Mouse (Mus musculus) kidney, adult 2 months (tissue): ENCODE results near the gene Dnajc7. TPM values are rescaled to one million over a fixed set of nuclear protein-coding genes. Genes with fewer than 3 reads are reported as not detected.
"Not testable (repeated sequence)": the region's sequence is repeated elsewhere in the genome, so short reads cannot be mapped to it uniquely, and the experiment has no call there.

ENCODE experiments used
- DNase-seq: peaks from one replicate; pipeline ENCODE4 v3.0.0; 2021
- H3K27ac ChIP-seq: fragments of 200-500 bp; 2 replicates; pipeline ENCODE4 v1.5.1; 2012; ENCODE audit warnings: low read depth, low read length, control low read depth, inconsistent platforms; ENCODE audit not compliant: insufficient read depth
- H3K27me3 ChIP-seq: fragments of 200-500 bp; replicated peaks from 2 replicates; pipeline ENCODE4 v1.6.1; 2012; ENCODE audit warnings: mild to moderate bottlenecking, moderate library complexity, low read length, inconsistent platforms; ENCODE audit not compliant: control insufficient read depth, insufficient read depth
- H3K36me3 ChIP-seq: fragments of 200-500 bp; 2 replicates; pipeline ENCODE4 v1.6.1; 2012; ENCODE audit warnings: mild to moderate bottlenecking, moderate library complexity, low read length, inconsistent platforms; ENCODE audit not compliant: control insufficient read depth, insufficient read depth
- H3K4me1 ChIP-seq: fragments of 200-500 bp; 2 replicates; pipeline ENCODE4 v1.6.1; 2011; ENCODE audit warnings: low read length; ENCODE audit not compliant: control insufficient read depth, insufficient read depth
- H3K4me3 ChIP-seq: fragments of 200-500 bp; 2 replicates; pipeline ENCODE4 v1.5.1; 2011; ENCODE audit warnings: mild to moderate bottlenecking, low read depth, low read length, control low read depth; ENCODE audit not compliant: insufficient read depth
- CTCF ChIP-seq: fragments of 200-500 bp; conservative IDR thresholded peaks from 2 replicates; pipeline ENCODE4 v1.5.1; 2011; ENCODE audit warnings: low read depth, mild to moderate bottlenecking, control low read depth, low read length, moderate library complexity, mixed read lengths; ENCODE audit not compliant: insufficient read depth, insufficient read length
- POLR2A ChIP-seq: fragments of 200-500 bp; IDR thresholded peaks from one replicate; pipeline ENCODE4 v1.6.1; 2011; ENCODE audit warnings: low read depth, low read length, control low read depth
- WGBS: fragments of 180-500 bp; shearing (Covaris S2); methylation state at CpG from one replicate; pipeline ENCODE4 v1.1.7; 2018; 5-methylcytosine and 5-hydroxymethylcytosine counted together
- polyA plus RNA-seq: library from polyadenylated mRNA; depleted of rRNA; stranded (reverse); fragments of >200 nt; gene quantifications from 2 replicates; pipeline ENCODE4 v1.2.3, GENCODE M21; 2012; rRNA removed

The Dnajc7 gene
- polyA plus RNA-seq: 30.0 and 45.6 TPM in 2 replicates

DNA sequence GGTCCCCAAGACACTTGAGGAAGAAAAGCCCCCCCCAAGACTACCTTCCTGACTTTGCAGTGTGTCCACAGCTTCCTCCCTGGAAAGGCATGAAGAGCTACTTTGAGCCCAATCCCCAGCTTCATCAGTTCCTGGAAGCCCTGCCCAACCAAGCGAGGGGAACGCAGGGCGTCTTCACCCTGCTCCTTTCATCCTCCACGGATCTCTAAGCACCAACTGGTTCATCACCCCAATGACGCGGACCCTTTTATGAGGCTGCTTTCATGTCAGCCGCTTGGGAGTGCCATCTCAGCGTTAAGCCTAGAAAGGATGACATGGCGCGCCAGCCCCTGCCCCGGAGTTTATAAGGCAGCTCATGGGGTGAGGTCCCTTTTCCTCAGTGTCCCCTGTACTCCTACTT lies at the start of gene Dnajc7:
TSS of gene Dnajc7 (minus strand) at position 187 of the 400 bp plus-strand sequence.
- Histone ChIP-seq H3K27ac (peak within 1 kb of the TSS; percentile 86), H3K27me3 (no peaks in the 10 kb centered on the region), H3K36me3 (no peaks in the 10 kb centered on the region), H3K4me1 (peaks cover 13% of the 10 kb centered on the region; the same call in 1 of the 2 replicates), H3K4me3 (peak within 1 kb of the TSS; percentile 99)
- no peak for DNase-seq
- TF ChIP-seq POLR2A (no peak), CTCF (no peak)
- WGBS: 2% methylated on average over 11 of the region's 11 CpGs

DNA sequence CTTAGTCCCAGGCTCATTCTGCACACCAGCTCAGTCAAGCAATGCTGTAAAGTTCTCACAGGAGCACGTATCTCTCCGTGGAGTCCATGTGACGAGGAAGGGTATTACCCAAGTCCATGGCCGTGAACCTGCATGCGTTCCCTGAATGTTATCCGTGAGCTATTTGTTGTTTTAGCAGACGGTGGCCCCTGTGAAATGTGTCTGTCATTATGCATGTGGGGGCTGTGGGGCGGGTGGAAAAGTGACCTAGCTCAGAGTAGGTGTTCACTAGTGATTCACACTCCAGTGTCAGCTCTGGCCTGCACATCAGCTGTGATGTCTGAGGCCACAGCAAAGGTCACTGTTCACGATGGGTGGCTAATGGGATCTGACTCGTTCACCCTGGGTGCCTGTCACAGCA lies 39.8 kb upstream of the Dnajc7 start:
- H3K27ac ChIP-seq: no peak overlapping the region
- no peak for TF ChIP-seq POLR2A
- no peak for TF ChIP-seq CTCF
- 46% methylated on average over 10 of the region's 10 CpGs for WGBS
- H3K27me3 ChIP-seq: no peaks in the 10 kb centered on the region
- H3K4me3 ChIP-seq: no peak overlapping the region
- no peak for DNase-seq
- H3K36me3 ChIP-seq: no peaks in the 10 kb centered on the region
- no peaks in the 10 kb centered on the region for H3K4me1 ChIP-seq

- TF ChIP-seq POLR2A (no peak), CTCF (no peak)
- Histone ChIP-seq H3K36me3 (no peaks in the 10 kb centered on the region), H3K27me3 (no peaks in the 10 kb centered on the region), H3K27ac (no peak overlapping the region), H3K4me1 (no peaks in the 10 kb centered on the region), H3K4me3 (no peak overlapping the region)
- no peak for DNase-seq
- 26% methylated on average over 6 of the region's 6 CpGs for WGBS
Observed at GRCm38 (mm10) chr11:100656458-100656857, 36.5 kb upstream of the Dnajc7 start.

DNA sequence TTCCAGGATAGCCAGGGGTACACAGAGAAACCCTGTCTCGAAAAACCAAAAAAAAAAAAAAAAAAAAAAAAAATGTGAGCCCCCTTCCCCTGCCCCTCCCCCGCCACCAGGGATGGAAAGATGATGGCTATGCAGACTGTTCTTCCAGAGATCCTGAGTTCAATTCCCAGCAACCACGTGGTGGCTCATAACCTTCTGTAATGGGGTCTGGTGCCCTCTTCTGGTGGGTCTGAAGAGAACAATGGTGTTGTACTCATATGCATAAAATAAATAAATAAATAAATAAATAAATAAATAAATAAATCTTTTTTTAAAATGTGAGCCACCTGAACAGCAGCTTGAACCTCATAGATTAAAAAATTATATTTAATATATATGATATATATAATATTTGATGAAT lies 35.6 kb upstream of the Dnajc7 start:
- H3K4me1 ChIP-seq, H3K36me3 ChIP-seq, H3K27ac ChIP-seq, H3K4me3 ChIP-seq, DNase-seq, H3K27me3 ChIP-seq: not testable (repeated sequence)
- 0 out of 2 replicates have a peak, but pooled peaks have one; percentile 16 for TF ChIP-seq CTCF
- WGBS: 53% methylated on average over 3 of the region's 3 CpGs

DNA sequence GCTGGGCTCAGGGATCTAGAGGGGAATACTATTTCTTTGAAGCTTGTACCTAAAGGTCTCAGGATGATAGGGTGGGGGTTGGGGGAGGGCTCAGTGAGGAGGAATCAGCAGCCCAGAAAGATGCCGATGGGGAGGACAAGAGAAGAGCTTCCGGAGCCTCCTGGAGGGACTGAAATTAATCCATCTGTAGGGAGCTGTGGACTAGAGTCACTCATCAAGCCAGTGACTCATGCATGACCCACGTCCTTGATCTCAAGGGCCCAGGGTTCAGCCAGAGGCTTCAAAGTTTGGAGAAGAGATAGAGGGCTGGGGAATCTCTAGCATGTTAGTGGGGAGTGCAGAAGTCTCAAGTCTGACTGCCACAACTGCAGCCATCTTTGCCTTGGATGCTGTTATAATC lies 31.8 kb upstream of the Dnajc7 start:
- WGBS: 19% methylated on average over 3 of the region's 3 CpGs
- H3K36me3 ChIP-seq: no peaks in the 10 kb centered on the region
- H3K27me3 ChIP-seq: no peaks in the 10 kb centered on the region
- no peaks in the 10 kb centered on the region for H3K4me1 ChIP-seq
- no peak overlapping the region for H3K4me3 ChIP-seq
- no peak for DNase-seq
- H3K27ac ChIP-seq: no peak overlapping the region
- TF ChIP-seq CTCF (no peak), POLR2A (no peak)

DNA sequence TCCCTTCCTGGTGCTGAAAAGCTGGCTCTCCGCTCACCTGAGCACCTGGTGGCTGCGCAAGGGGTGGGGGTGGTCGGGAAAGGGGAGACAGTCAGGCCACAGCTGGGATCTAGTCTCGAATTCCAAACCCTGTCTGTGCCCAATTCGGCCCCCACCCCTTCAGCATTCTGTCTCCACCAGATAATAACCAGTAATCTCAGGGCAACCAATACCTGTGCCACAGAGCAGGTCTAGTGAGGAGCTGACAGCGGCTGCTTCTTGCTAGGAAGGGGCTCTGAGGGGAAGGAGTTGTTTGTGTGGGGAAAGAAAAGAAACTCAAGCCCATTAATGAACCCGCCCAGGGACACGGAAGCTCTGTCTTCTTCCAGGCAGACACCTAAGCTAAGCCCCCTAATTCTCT lies 31.2 kb upstream of the Dnajc7 start:
- H3K4me1 ChIP-seq: no peaks in the 10 kb centered on the region
- H3K4me3 ChIP-seq: no peak overlapping the region
- no peaks in the 10 kb centered on the region for H3K27me3 ChIP-seq
- TF ChIP-seq POLR2A (no peak), CTCF (no peak)
- no peak for DNase-seq
- 29% methylated on average over 8 of the region's 8 CpGs for WGBS
- H3K36me3 ChIP-seq: no peaks in the 10 kb centered on the region
- no peak overlapping the region for H3K27ac ChIP-seq

DNA sequence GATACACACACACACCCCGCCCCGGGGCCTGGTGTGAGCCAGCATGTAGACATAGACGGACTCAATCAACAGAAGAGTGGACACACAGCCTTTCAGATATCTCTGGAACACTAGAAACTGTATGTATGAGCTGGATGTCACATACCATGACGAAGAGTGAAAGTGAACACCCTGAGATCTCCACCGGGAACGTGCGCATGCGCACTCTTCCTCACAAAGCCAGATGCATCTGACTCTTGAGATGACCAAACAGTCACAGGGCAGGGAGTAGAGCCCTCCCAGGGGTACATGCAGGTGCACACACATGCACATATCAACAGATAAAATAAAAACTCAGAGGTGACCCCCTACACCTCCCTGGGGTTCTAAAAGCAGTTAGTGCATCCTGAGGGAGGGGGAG lies 28.4 kb upstream of the Dnajc7 start:
- Histone ChIP-seq H3K4me1 (no peaks in the 10 kb centered on the region), H3K4me3 (no peak overlapping the region), H3K36me3 (no peaks in the 10 kb centered on the region), H3K27ac (no peak overlapping the region), H3K27me3 (no peaks in the 10 kb centered on the region)
- 93% methylated on average over 8 of the region's 8 CpGs for WGBS
- no peak for DNase-seq
- TF ChIP-seq CTCF (no peak), POLR2A (no peak)

DNA sequence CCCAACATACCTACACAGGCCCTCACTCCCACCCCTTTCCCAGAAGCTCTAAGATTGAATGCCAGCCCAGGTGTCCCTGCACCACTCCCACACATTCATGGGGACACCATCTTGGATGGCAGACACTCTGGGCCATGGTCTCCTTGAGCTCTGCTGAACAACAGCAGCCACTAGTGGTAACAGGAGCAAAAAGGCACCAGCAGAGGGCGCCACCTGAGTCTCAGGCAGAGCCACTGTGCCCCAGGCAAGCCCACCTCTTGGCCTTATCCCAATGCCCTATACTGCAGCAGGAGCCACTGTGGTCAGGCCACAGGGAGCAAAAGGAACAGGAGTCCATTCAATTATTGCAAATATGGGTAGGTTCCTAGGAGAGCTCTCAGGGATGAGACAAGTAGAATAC lies 26.3 kb upstream of the Dnajc7 start:
- Histone ChIP-seq H3K4me1 (no peaks in the 10 kb centered on the region), H3K4me3 (no peak overlapping the region), H3K36me3 (no peaks in the 10 kb centered on the region), H3K27me3 (no peaks in the 10 kb centered on the region), H3K27ac (no peak overlapping the region)
- peak; percentile 40 for DNase-seq
- 22% methylated on average over 1 of the region's 1 CpGs for WGBS
- TF ChIP-seq CTCF: peak; percentile 63
- no peak for TF ChIP-seq POLR2A
